ENCODE assay signal across 12 mouse cellular contexts in genomic region chr8:76384282-76384637, GRCm38 (mm10).
A peak's percentile ranks its signal among the peaks of the same experiment; 100 is the strongest.
DNase-seq lines count a peak whose midpoint lies in the region; ATAC-seq and TF ChIP-seq lines count a peak whose summit lies in the region.
"Had no signal": no experiment of that assay in that cellular context is flagged by ENCODE, and none has a peak within 500 bp of the region (broad histone marks: within the 10 kb centered on the region; RNA-seq: fewer than 3 reads in every experiment).

No protein-coding gene starts in this region.

- no peak for DNase-seq in cerebellum, adult 11 months
- DNase-seq in hindbrain, embryonic 14.5 days (ENCODE audit: low spot score) = no peak
- no peak for DNase-seq in midbrain, embryonic 11.5 days (ENCODE audit: low spot score, missing footprints)
- peak; percentile 60 for DNase-seq in midbrain, postnatal 0 days (ENCODE audit: low spot score)
- DNase-seq in gastrocnemius, postnatal 14 days = no peak
- DNase-seq: gastrocnemius, postnatal 36 days; kidney, adult 9 months; liver, embryonic 13.5 days; thymus, adult 18-20 months had no signal

- intact Hi-C loops in gastrocnemius, postnatal 14 days (cut with DNase I; ENCODE audit: low total_unique reads) = no loop called here

- peak; percentile 15; the same call in 1 of the 2 replicates for ATAC-seq in cerebellum, adult (ENCODE audit: insufficient number of reproducible peaks, low FRiP score, low TSS enrichment)
- peak; percentile 27; the same call in 1 of the 2 replicates for ATAC-seq in hindbrain, embryonic 14.5 days (ENCODE audit: low FRiP score)
- ATAC-seq in hindbrain, embryonic 12.5 days (ENCODE audit: low FRiP score) = no peak
- ATAC-seq in midbrain, embryonic 16.5 days = peak; percentile 64
- ATAC-seq in midbrain, embryonic 11.5 days (ENCODE audit: low FRiP score) = no peak
- no peak for ATAC-seq in midbrain, postnatal 0 days (ENCODE audit: low FRiP score)

- H3K4me1 ChIP-seq in hindbrain, embryonic 14.5 days (replicated peaks; ENCODE audit: control insufficient read depth, insufficient read depth, low read length) = 0 out of 2 replicates have a peak, but pooled peaks cover 7% of the 10 kb centered on the region
- H3K4me1 ChIP-seq in hindbrain, embryonic 12.5 days = no peaks in the 10 kb centered on the region
- H3K4me1 ChIP-seq in midbrain, embryonic 16.5 days (ENCODE audit: control insufficient read depth, insufficient read depth, low read length) = 0 out of 2 replicates have a peak, but pooled peaks cover 2% of the 10 kb centered on the region
- H3K4me1 ChIP-seq in midbrain, embryonic 11.5 days (ENCODE audit: control insufficient read depth, insufficient read depth, low read length) = no peaks in the 10 kb centered on the region
- no peaks in the 10 kb centered on the region for H3K4me1 ChIP-seq in midbrain, postnatal 0 days (ENCODE audit: insufficient read depth, low read length)
- H3K4me1 ChIP-seq: liver, embryonic 13.5 days had no signal

- no peak for TF ChIP-seq CTCF in midbrain, postnatal 0 days (IDR thresholded peaks at IDR 0.05)

- no peaks in the 10 kb centered on the region for H3K27me3 ChIP-seq in hindbrain, embryonic 14.5 days (ENCODE audit: control insufficient read depth, insufficient read depth, low read length)
- H3K27me3 ChIP-seq in hindbrain, embryonic 12.5 days = no peaks in the 10 kb centered on the region
- H3K27me3 ChIP-seq in midbrain, embryonic 16.5 days (ENCODE audit: control insufficient read depth, insufficient read depth, low read depth, low read length) = no peaks in the 10 kb centered on the region
- H3K27me3 ChIP-seq in midbrain, embryonic 11.5 days (ENCODE audit: control insufficient read depth, insufficient read depth, low read length) = no peaks in the 10 kb centered on the region
- no peaks in the 10 kb centered on the region for H3K27me3 ChIP-seq in midbrain, postnatal 0 days (ENCODE audit: insufficient read depth, low read length)
- H3K27me3 ChIP-seq: liver, embryonic 13.5 days had no signal

- no peaks in the 10 kb centered on the region for H3K36me3 ChIP-seq in hindbrain, embryonic 14.5 days (replicated peaks; ENCODE audit: control insufficient read depth, insufficient read depth)
- H3K36me3 ChIP-seq in hindbrain, embryonic 12.5 days = no peaks in the 10 kb centered on the region
- no peaks in the 10 kb centered on the region for H3K36me3 ChIP-seq in midbrain, embryonic 16.5 days (ENCODE audit: control insufficient read depth, insufficient read depth, low read length)
- H3K36me3 ChIP-seq in midbrain, embryonic 11.5 days (ENCODE audit: control insufficient read depth, insufficient read depth, low read length) = no peaks in the 10 kb centered on the region
- H3K36me3 ChIP-seq in midbrain, postnatal 0 days (ENCODE audit: insufficient read depth, low read length) = no peaks in the 10 kb centered on the region
- H3K36me3 ChIP-seq: liver, embryonic 13.5 days had no signal

- H3K9ac ChIP-seq in hindbrain, embryonic 14.5 days = no peak overlapping the region
- no peak overlapping the region for H3K9ac ChIP-seq in hindbrain, embryonic 12.5 days
- no peak overlapping the region for H3K9ac ChIP-seq in midbrain, embryonic 16.5 days (ENCODE audit: low read depth, low read length)
- no peak overlapping the region for H3K9ac ChIP-seq in midbrain, embryonic 11.5 days (ENCODE audit: low read length)
- no peak overlapping the region for H3K9ac ChIP-seq in midbrain, postnatal 0 days (replicated peaks; ENCODE audit: low read length, poor library complexity, severe bottlenecking)
- H3K9ac ChIP-seq: liver, embryonic 13.5 days had no signal

- H3K4me3 ChIP-seq in hindbrain, embryonic 14.5 days (replicated peaks; ENCODE audit: low read length) = no peak overlapping the region
- no peak overlapping the region for H3K4me3 ChIP-seq in hindbrain, embryonic 12.5 days
- H3K4me3 ChIP-seq in midbrain, embryonic 16.5 days (ENCODE audit: low read depth, low read length) = no peak overlapping the region
- H3K4me3 ChIP-seq in midbrain, embryonic 11.5 days (ENCODE audit: low read depth, low read length) = no peak overlapping the region
- H3K4me3 ChIP-seq in midbrain, postnatal 0 days (ENCODE audit: low read depth, low read length) = no peak overlapping the region
- H3K4me3 ChIP-seq: liver, embryonic 13.5 days had no signal

- H3K9me3 ChIP-seq in hindbrain, embryonic 14.5 days (ENCODE audit: control insufficient read depth, low read length) = no peaks in the 10 kb centered on the region
- H3K9me3 ChIP-seq in hindbrain, embryonic 12.5 days (replicated peaks) = no peaks in the 10 kb centered on the region
- H3K9me3 ChIP-seq in midbrain, embryonic 16.5 days (replicated peaks; ENCODE audit: control insufficient read depth, low read length, poor library complexity, severe bottlenecking) = no peaks in the 10 kb centered on the region
- no peaks in the 10 kb centered on the region for H3K9me3 ChIP-seq in midbrain, embryonic 11.5 days (ENCODE audit: control insufficient read depth, low read length)
- no peaks in the 10 kb centered on the region for H3K9me3 ChIP-seq in midbrain, postnatal 0 days (ENCODE audit: low read length)
- H3K9me3 ChIP-seq: liver, embryonic 13.5 days had no signal

- H3K4me2 ChIP-seq in hindbrain, embryonic 14.5 days (replicated peaks) = no peak overlapping the region
- no peak overlapping the region for H3K4me2 ChIP-seq in hindbrain, embryonic 12.5 days (replicated peaks)
- H3K4me2 ChIP-seq in midbrain, embryonic 16.5 days (ENCODE audit: low read length) = no peak overlapping the region
- H3K4me2 ChIP-seq in midbrain, embryonic 11.5 days = no peak overlapping the region
- no peak overlapping the region for H3K4me2 ChIP-seq in midbrain, postnatal 0 days (ENCODE audit: low read depth, low read length, poor library complexity, severe bottlenecking)
- H3K4me2 ChIP-seq: liver, embryonic 13.5 days had no signal

- WGBS in hindbrain, embryonic 14.5 days = 64% methylated on average over 5 of the region's 5 CpGs
- 86% methylated on average over 5 of the region's 5 CpGs for WGBS in hindbrain, embryonic 12.5 days
- WGBS in midbrain, embryonic 16.5 days = 58% methylated on average over 5 of the region's 5 CpGs
- 82% methylated on average over 5 of the region's 5 CpGs for WGBS in midbrain, embryonic 11.5 days
- WGBS in midbrain, postnatal 0 days = 57% methylated on average over 5 of the region's 5 CpGs

- no peak overlapping the region for H3K27ac ChIP-seq in hindbrain, embryonic 14.5 days
- H3K27ac ChIP-seq in hindbrain, embryonic 12.5 days = no peak overlapping the region
- H3K27ac ChIP-seq in midbrain, embryonic 16.5 days (ENCODE audit: low read length) = no peak overlapping the region
- H3K27ac ChIP-seq in midbrain, embryonic 11.5 days (ENCODE audit: low read depth, low read length) = no peak overlapping the region
- H3K27ac ChIP-seq in midbrain, postnatal 0 days (ENCODE audit: low read depth, low read length) = no peak overlapping the region
- H3K27ac ChIP-seq: liver, embryonic 13.5 days had no signal

Comparison
In these comparisons a context has a peak if more than half of its experiments do, and no peak if none do; other contexts are left out.
1. ATAC-seq: peak in cerebellum, adult (single experiment), hindbrain, embryonic 14.5 days (single experiment) and midbrain, embryonic 16.5 days (single experiment); none in hindbrain, embryonic 12.5 days (single experiment), midbrain, embryonic 11.5 days (single experiment) and midbrain, postnatal 0 days (single experiment).